Mouse (Mus musculus) heart, adult 2 months (tissue): ENCODE data around the gene Nhlh1.

Experiments
- CTCF ChIP-seq: fragments of 200-600 bp; IDR thresholded peaks from 2 replicates; pipeline ENCODE4 v1.8.1; 2022; ENCODE audit warnings: antibody characterized with exemption, mild to moderate bottlenecking, moderate library complexity
- POLR2A ChIP-seq: fragments of 200-500 bp; IDR thresholded peaks from 2 replicates; pipeline ENCODE4 v1.6.1; 2011; ENCODE audit warnings: mild to moderate bottlenecking, low read depth, low read length, control low read depth; ENCODE audit not compliant: insufficient read depth

GRCm38 (mm10) chr1:172018336-172019311 lies 38.7 kb downstream of the Nhlh1 start:
- TF ChIP-seq CTCF (no peak), POLR2A (no peak)
